Mouse (Mus musculus) MEL (cell line): ENCODE data around the gene Fancc. TPM values are rescaled to one million over a fixed set of nuclear protein-coding genes. Genes with fewer than 3 reads are reported as not detected.

Experiments
- DNase-seq: peaks from one replicate; pipeline ENCODE4 v3.0.0; 2011; ENCODE audit warnings: low read depth, low spot score
- H3K27ac ChIP-seq: 2 replicates; pipeline ENCODE4 v1.5.1; 2012; ENCODE audit warnings: low read depth, mild to moderate bottlenecking, control low read depth, low read length, moderate library complexity; ENCODE audit not compliant: control insufficient read depth
- H3K27me3 ChIP-seq, 2 experiments: fragments of 150-350 bp in 1 of 2; sonication (generic) in 1 of 2; 2 replicates each; pipeline ENCODE4 v1.6.1; 2012; ENCODE audit warnings: low read length in 2 of 2, mild to moderate bottlenecking in 2 of 2, improper control_type of control experiment in 1 of 2, moderate library complexity in 1 of 2; ENCODE audit not compliant: insufficient read depth in 2 of 2, control insufficient read depth in 1 of 2
- H3K36me3 ChIP-seq, 2 experiments: 2 replicates each; pipeline ENCODE4 v1.6.1; 2012 to 2014; ENCODE audit warnings: low read length in 2 of 2, improper control_type of control experiment in 1 of 2, inconsistent platforms in 1 of 2, mild to moderate bottlenecking in 1 of 2; ENCODE audit not compliant: insufficient read depth in 2 of 2, control insufficient read depth in 1 of 2
- H3K4me1 ChIP-seq, 2 experiments: fragments of 150-350 bp in 1 of 2; sonication (generic) in 1 of 2; 2 replicates each; pipeline ENCODE4 v1.6.1; 2012; ENCODE audit warnings: low read length in 2 of 2, improper control_type of control experiment in 1 of 2, mild to moderate bottlenecking in 1 of 2; ENCODE audit not compliant: insufficient read depth in 2 of 2, control insufficient read depth in 1 of 2
- H3K4me3 ChIP-seq, 2 experiments: fragments of 150-350 bp in 1 of 2; sonication (generic) in 1 of 2; 2 replicates each; pipeline ENCODE4 v1.5.1; 2012; ENCODE audit warnings: low read depth in 2 of 2, low read length in 2 of 2, mild to moderate bottlenecking in 2 of 2, moderate library complexity in 2 of 2, control low read depth in 1 of 2, improper control_type of control experiment in 1 of 2; ENCODE audit not compliant: control insufficient read depth in 1 of 2, insufficient read depth in 1 of 2
- H3K79me2 ChIP-seq: 2 replicates; pipeline ENCODE4 v1.6.1; 2012; ENCODE audit warnings: mild to moderate bottlenecking, low read length, moderate library complexity; ENCODE audit not compliant: control insufficient read depth, poor library complexity, insufficient read depth
- H3K9ac ChIP-seq: 2 replicates; pipeline ENCODE4 v1.6.1; 2012; ENCODE audit warnings: low read depth, mild to moderate bottlenecking, control low read depth, low read length, moderate library complexity; ENCODE audit not compliant: control insufficient read depth, poor library complexity, severe bottlenecking
- H3K9me3 ChIP-seq: fragments of 150-350 bp; sonication (generic); replicated peaks from 2 replicates; pipeline ENCODE4 v1.6.1; 2012; ENCODE audit warnings: mild to moderate bottlenecking, low read length, improper control_type of control experiment, moderate library complexity; ENCODE audit not compliant: insufficient read depth
- BHLHE40 ChIP-seq: IDR thresholded peaks from 2 replicates; pipeline ENCODE4 v1.6.1; 2012; ENCODE audit warnings: low read depth, mild to moderate bottlenecking, inconsistent platforms, low read length, improper control_type of control experiment, borderline replicate concordance
- CHD1 ChIP-seq: IDR thresholded peaks from 2 replicates; pipeline ENCODE4 v1.6.1; 2012; ENCODE audit warnings: low read depth, mild to moderate bottlenecking, inconsistent platforms, low read length, improper control_type of control experiment
- CHD2 ChIP-seq: IDR thresholded peaks from 2 replicates; pipeline ENCODE4 v1.6.1; 2011; ENCODE audit warnings: low read length, improper control_type of control experiment
- E2F4 ChIP-seq: IDR thresholded peaks from 2 replicates; pipeline ENCODE4 v1.6.1; 2011; ENCODE audit warnings: low read depth, low read length, improper control_type of control experiment, borderline replicate concordance
- ELF1 ChIP-seq: IDR thresholded peaks from 2 replicates; pipeline ENCODE4 v1.6.1; 2014; ENCODE audit warnings: low read depth, mild to moderate bottlenecking, inconsistent platforms, low read length, improper control_type of control experiment, moderate library complexity
- ETS1 ChIP-seq: IDR thresholded peaks from 2 replicates; pipeline ENCODE4 v1.6.1; 2012; ENCODE audit warnings: low read depth, mild to moderate bottlenecking, inconsistent platforms, low read length, improper control_type of control experiment, moderate library complexity
- GATA1 ChIP-seq: IDR thresholded peaks from 2 replicates; pipeline ENCODE4 v1.6.1; 2011; ENCODE audit warnings: low read depth, low read length, improper control_type of control experiment
- JUND ChIP-seq: IDR thresholded peaks from 2 replicates; pipeline ENCODE4 v1.6.1; 2011; ENCODE audit warnings: low read depth, mild to moderate bottlenecking, improper control_type of control experiment, low read length
- KAT2A ChIP-seq: conservative IDR thresholded peaks from 2 replicates; pipeline ENCODE4 v1.6.1; 2012; ENCODE audit warnings: low read depth, low read length, improper control_type of control experiment, inconsistent platforms
- MAFK ChIP-seq: IDR thresholded peaks from 2 replicates; pipeline ENCODE4 v1.6.1; 2011; ENCODE audit warnings: low read depth, mild to moderate bottlenecking, low read length, improper control_type of control experiment, borderline replicate concordance
- MAZ ChIP-seq: IDR thresholded peaks from 2 replicates; pipeline ENCODE4 v1.6.1; 2012; ENCODE audit warnings: low read depth, mild to moderate bottlenecking, inconsistent platforms, low read length, improper control_type of control experiment
- MEF2A ChIP-seq: IDR thresholded peaks from 2 replicates; pipeline ENCODE4 v1.6.1; 2014; ENCODE audit warnings: low read depth, mild to moderate bottlenecking, inconsistent platforms, low read length, improper control_type of control experiment; ENCODE audit not compliant: poor library complexity, insufficient replicate concordance, severe bottlenecking; ENCODE audit errors: extremely low read depth
- MYC ChIP-seq: IDR thresholded peaks from 2 replicates; pipeline ENCODE4 v1.6.1; 2011; ENCODE audit warnings: low read depth, mild to moderate bottlenecking, low read length, improper control_type of control experiment, moderate library complexity
- NELFE ChIP-seq: IDR thresholded peaks from 2 replicates; pipeline ENCODE4 v1.6.1; 2011; ENCODE audit warnings: low read depth, low read length, improper control_type of control experiment
- NRF1 ChIP-seq: IDR thresholded peaks from 2 replicates; pipeline ENCODE4 v1.6.1; 2014; ENCODE audit warnings: low read depth, mild to moderate bottlenecking, inconsistent platforms, low read length, improper control_type of control experiment, moderate library complexity; ENCODE audit not compliant: poor library complexity, insufficient read depth, severe bottlenecking
- POLR2AphosphoS2 ChIP-seq: IDR thresholded peaks from 2 replicates; pipeline ENCODE4 v1.6.1; 2011; ENCODE audit warnings: low read length, improper control_type of control experiment
- SIN3A ChIP-seq: IDR thresholded peaks from 2 replicates; pipeline ENCODE4 v1.6.1; 2012; ENCODE audit warnings: low read length, improper control_type of control experiment, inconsistent platforms
- TBP ChIP-seq: IDR thresholded peaks from 2 replicates; pipeline ENCODE4 v1.8.0; 2011; ENCODE audit warnings: low read depth, low read length, improper control_type of control experiment
- TCF12 ChIP-seq: IDR thresholded peaks from 2 replicates; pipeline ENCODE4 v1.6.1; 2014; ENCODE audit warnings: low read depth, mild to moderate bottlenecking, inconsistent platforms, low read length, improper control_type of control experiment, moderate library complexity
- UBTF ChIP-seq: IDR thresholded peaks from 2 replicates; pipeline ENCODE4 v1.6.1; 2012; ENCODE audit warnings: low read depth, mild to moderate bottlenecking, inconsistent platforms, low read length, improper control_type of control experiment, moderate library complexity, borderline replicate concordance; ENCODE audit not compliant: insufficient read depth
- USF1 ChIP-seq: IDR thresholded peaks from 2 replicates; pipeline ENCODE4 v1.6.1; 2014; ENCODE audit warnings: low read depth, mild to moderate bottlenecking, inconsistent platforms, low read length, improper control_type of control experiment, moderate library complexity
- USF2 ChIP-seq, 2 experiments: IDR thresholded peaks; 2 replicates each; pipeline ENCODE4 v1.6.1; 2011 to 2012; ENCODE audit warnings: improper control_type of control experiment in 2 of 2, low read length in 2 of 2, borderline replicate concordance in 1 of 2, inconsistent platforms in 1 of 2, low read depth in 1 of 2, mild to moderate bottlenecking in 1 of 2; ENCODE audit not compliant: insufficient read depth in 1 of 2
- ZC3H11A ChIP-seq: IDR thresholded peaks from 2 replicates; pipeline ENCODE4 v1.6.1; 2012; ENCODE audit warnings: low read depth, mild to moderate bottlenecking, inconsistent platforms, low read length, improper control_type of control experiment
- ZKSCAN1 ChIP-seq: IDR thresholded peaks from 2 replicates; pipeline ENCODE4 v1.6.1; 2012; ENCODE audit warnings: low read depth, mild to moderate bottlenecking, inconsistent platforms, low read length, improper control_type of control experiment, moderate library complexity
- ZNF384 ChIP-seq: IDR thresholded peaks from 2 replicates; pipeline ENCODE4 v1.6.1; 2012; ENCODE audit warnings: low read depth, mild to moderate bottlenecking, inconsistent platforms, low read length, improper control_type of control experiment
- polyA plus RNA-seq, 2 experiments: library from polyadenylated mRNA; stranded (reverse) in 1 of 2; unstranded in 1 of 2; fragments of >175 nt in 1 of 2; fragments of >200 nt in 1 of 2; gene quantifications; 2 replicates each; pipeline versions ENCODE4 v1.2.1 to v1.2.4; 2012; ENCODE audit warnings: low replicate concordance in 2 of 2, low read depth in 1 of 2; ENCODE audit not compliant: insufficient read length in 2 of 2, insufficient read depth in 1 of 2, missing spikeins in 1 of 2
- total RNA-seq: library from RNA; depleted of rRNA; stranded (reverse); fragments of 300-350 nt; gene quantifications from 2 replicates; pipeline ENCODE4 v1.2.3, GENCODE M21; 2012

Fancc gene
- total and polyA plus RNA-seq, 3 experiments, result 4.0 to 5.5 TPM; not detected in 1

DNA sequence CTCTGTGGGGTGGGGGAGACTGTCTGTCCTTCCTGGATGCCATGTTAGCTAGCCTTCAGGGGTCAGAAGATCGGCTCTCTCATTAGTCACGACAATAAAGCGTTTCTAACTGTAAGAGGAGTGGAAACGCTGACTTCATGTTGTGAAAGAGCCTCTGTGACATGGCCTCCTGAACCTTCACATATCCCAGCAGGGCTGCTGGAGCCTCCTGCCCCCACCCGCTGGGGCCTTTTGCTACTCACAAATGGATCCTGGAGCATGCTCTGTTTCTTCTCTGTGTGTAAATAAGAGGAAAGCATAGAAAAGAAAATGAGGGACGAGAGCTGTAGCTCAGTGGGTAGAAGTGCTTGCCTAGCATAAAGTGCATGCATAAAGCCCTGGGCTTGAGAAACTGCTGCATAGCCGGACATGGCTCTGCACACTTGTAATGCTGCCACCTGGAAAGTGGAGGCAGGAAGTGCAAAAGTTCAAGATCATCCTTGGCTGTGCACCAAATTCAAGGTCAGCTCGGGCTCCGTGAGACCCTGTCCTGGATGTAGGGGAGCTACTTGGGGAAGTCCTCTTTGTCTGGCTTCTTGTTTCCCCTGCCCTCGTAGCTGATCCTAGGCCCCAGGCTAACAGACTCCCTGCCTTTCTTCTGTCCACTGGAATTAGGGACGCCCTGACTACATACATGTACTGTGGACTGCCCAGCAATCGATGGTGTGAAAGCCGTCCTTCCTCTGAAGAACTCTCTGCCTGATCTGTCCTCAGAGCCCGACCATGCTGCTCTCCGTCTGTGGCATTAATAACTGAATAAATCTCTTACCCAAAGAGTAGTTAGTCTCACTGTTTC lies 202.5 kb downstream of the Fancc start:
- no peaks in the 10 kb centered on the region; a peak in 1 of 4 replicates for H3K36me3 ChIP-seq
- TF ChIP-seq UBTF, result no peak
- TF ChIP-seq E2F4, result no peak
- no peak for TF ChIP-seq ELF1
- TF ChIP-seq NELFE, result no peak
- no peak for TF ChIP-seq ETS1
- TF ChIP-seq CHD1, result no peak
- TF ChIP-seq ZNF384, result no peak
- no peak for TF ChIP-seq TCF12
- TF ChIP-seq GATA1, result no peak
- no peak for TF ChIP-seq USF2 (IDR thresholded peaks at IDR 0.05; ENCODE audit: borderline replicate concordance in 1 of 2, insufficient read depth in 1 of 2, low read depth in 1 of 2, low read length in 2 of 2)
- TF ChIP-seq TBP, result no peak
- TF ChIP-seq POLR2AphosphoS2, result no peak
- no peak for TF ChIP-seq CHD2
- TF ChIP-seq MYC, result no peak
- TF ChIP-seq MAFK, result no peak
- TF ChIP-seq ZKSCAN1, result no peak
- TF ChIP-seq ZC3H11A, result no peak
- no peak for TF ChIP-seq MAZ
- no peaks in the 10 kb centered on the region for H3K79me2 ChIP-seq
- no peaks in the 10 kb centered on the region for H3K4me1 ChIP-seq
- H3K4me3 ChIP-seq, result no peak overlapping the region
- no peak overlapping the region for H3K9ac ChIP-seq
- H3K27ac ChIP-seq, result no peak overlapping the region
- no peaks in the 10 kb centered on the region for H3K9me3 ChIP-seq
- H3K27me3 ChIP-seq, result no peaks in the 10 kb centered on the region
- no peak for DNase-seq

DNA sequence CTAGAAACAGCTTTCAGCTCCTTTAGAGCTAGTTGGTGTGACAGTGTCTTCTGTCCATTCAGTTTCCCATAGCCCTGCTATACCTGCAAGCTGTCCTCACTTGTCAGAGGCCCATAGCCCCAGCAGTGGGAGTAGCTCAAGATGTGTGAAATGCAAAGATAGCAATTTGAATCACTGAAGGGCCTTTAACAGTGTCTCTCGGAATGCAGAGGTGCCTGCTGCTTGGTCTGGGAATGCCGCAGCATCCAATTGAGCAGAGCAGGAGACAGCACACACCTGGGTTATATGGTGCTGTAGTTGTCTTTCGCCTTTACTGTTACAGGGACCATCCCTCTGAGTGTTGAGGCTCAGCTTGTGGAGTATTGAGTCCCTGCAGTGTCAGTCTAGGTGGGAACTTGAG lies 203.4 kb downstream of the Fancc start:
- Histone ChIP-seq H3K9ac (no peak overlapping the region), H3K4me1 (no peaks in the 10 kb centered on the region), H3K79me2 (no peaks in the 10 kb centered on the region), H3K36me3 (no peaks in the 10 kb centered on the region; a peak in 1 of 4 replicates), H3K9me3 (no peaks in the 10 kb centered on the region), H3K27me3 (no peaks in the 10 kb centered on the region), H3K27ac (no peak overlapping the region), H3K4me3 (no peak overlapping the region)
- TF ChIP-seq UBTF (no peak), USF1 (no peak), TCF12 (no peak), E2F4 (no peak), USF2 (IDR thresholded peaks at IDR 0.05; ENCODE audit: borderline replicate concordance in 1 of 2, insufficient read depth in 1 of 2, low read depth in 1 of 2, low read length in 2 of 2) (no peak), KAT2A (no peak), MEF2A (no peak), JUND (no peak), MYC (no peak), CHD1 (no peak), BHLHE40 (no peak), NRF1 (no peak), SIN3A (no peak), ZC3H11A (no peak), ZNF384 (no peak)
- DNase-seq, result no peak
